15 mouse cellular contexts compared by ENCODE assay signal in the genomic region with DNA sequence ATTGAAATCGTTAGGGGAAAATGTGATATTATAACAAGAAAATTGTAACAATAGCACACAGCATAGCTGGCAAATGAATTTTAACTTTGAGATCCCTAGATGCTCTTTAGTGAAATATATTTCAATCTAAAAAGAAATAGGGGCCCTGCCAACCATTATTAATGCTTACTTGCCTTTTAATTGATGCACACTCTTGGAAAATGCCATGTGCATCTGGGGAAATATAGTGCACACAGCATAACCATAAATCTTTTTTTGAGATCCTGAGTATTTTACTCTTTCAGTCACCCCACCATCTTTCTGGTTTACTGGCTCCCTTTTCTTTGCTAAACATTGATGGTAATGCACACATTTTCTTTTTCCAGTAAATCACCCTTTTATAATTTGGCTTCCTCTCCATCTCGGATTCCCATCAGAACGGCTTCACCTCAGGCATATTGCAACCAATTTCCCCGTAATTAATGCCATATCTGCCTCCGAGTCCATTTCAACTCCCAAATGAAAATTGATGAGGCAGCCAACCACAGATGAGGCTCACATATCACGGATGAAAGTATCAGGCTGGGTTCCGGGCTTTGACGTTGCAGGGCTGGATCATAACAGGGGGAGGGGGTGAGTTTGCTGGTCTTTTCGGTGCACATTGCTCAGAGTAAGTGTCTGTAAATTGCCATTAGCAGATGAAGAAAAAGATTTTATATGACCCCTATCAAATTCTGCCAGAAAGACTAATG. TPM values are rescaled to one million over a fixed set of nuclear protein-coding genes. Genes with fewer than 3 reads are reported as not detected.
DNase-seq lines count a peak whose midpoint lies in the region; ATAC-seq and TF ChIP-seq lines count a peak whose summit lies in the region.
"Had no signal": no experiment of that assay in that cellular context is flagged by ENCODE, and none has a peak within 500 bp of the region (broad histone marks: within the 10 kb centered on the region; RNA-seq: fewer than 3 reads in every experiment).

No protein-coding gene starts in this region.

- no peaks in the 10 kb centered on the region for H3K36me3 ChIP-seq in kidney, embryonic 14.5 days (ENCODE audit: control insufficient read depth, insufficient read depth, low read length)
- no peaks in the 10 kb centered on the region for H3K36me3 ChIP-seq in embryonic facial prominence, embryonic 11.5 days (replicated peaks; ENCODE audit: control insufficient read depth, insufficient read depth, low read depth, low read length)
- no peaks in the 10 kb centered on the region for H3K36me3 ChIP-seq in limb, embryonic 11.5 days (ENCODE audit: control insufficient read depth, insufficient read depth, low read length)
- no peaks in the 10 kb centered on the region for H3K36me3 ChIP-seq in neural tube, embryonic 14.5 days (ENCODE audit: control insufficient read depth, insufficient read depth, low read length)
- H3K36me3 ChIP-seq in thymus, adult 2 months (ENCODE audit: control insufficient read depth, insufficient read depth, low read length), result no peaks in the 10 kb centered on the region
- H3K36me3 ChIP-seq: liver, embryonic 12.5 days had no signal

- no peak for TF ChIP-seq POLR2A in thymus, adult 2 months (IDR thresholded peaks at IDR 0.05; ENCODE audit: control insufficient read depth, extremely low read depth, insufficient read depth, low read length, poor library complexity)

- H3K9me3 ChIP-seq in kidney, embryonic 14.5 days (ENCODE audit: control insufficient read depth, low read length), result no peaks in the 10 kb centered on the region
- no peaks in the 10 kb centered on the region for H3K9me3 ChIP-seq in embryonic facial prominence, embryonic 11.5 days (replicated peaks; ENCODE audit: control insufficient read depth, low read length)
- no peaks in the 10 kb centered on the region for H3K9me3 ChIP-seq in limb, embryonic 11.5 days (ENCODE audit: control insufficient read depth, low read length)
- no peaks in the 10 kb centered on the region for H3K9me3 ChIP-seq in neural tube, embryonic 14.5 days (ENCODE audit: control insufficient read depth, low read length)
- H3K9me3 ChIP-seq: forebrain, embryonic 13.5 days; liver, embryonic 12.5 days had no signal

- no peak for DNase-seq in kidney, adult 9 months
- DNase-seq in embryonic facial prominence, embryonic 11.5 days (ENCODE audit: low spot score), result peak; percentile 84
- DNase-seq in limb, embryonic 11.5 days (ENCODE audit: low spot score), result peak; percentile 55
- no peak for DNase-seq in thymus, adult 2 months
- DNase-seq in spleen, adult 12 weeks (ENCODE audit: low spot score), result no peak
- no peak for DNase-seq in layer of hippocampus, postnatal 25 days (ENCODE audit: extremely low spot score in 1 of 2, low spot score in 1 of 2)
- DNase-seq: cerebellum, adult 9-10 months; kidney, postnatal 4 days had no signal

- no peak overlapping the region for H3K27ac ChIP-seq in kidney, embryonic 14.5 days (ENCODE audit: low read depth, low read length)
- H3K27ac ChIP-seq in embryonic facial prominence, embryonic 11.5 days (replicated peaks; ENCODE audit: low read depth, low read length), result no peak overlapping the region
- no peak overlapping the region for H3K27ac ChIP-seq in limb, embryonic 11.5 days (replicated peaks; ENCODE audit: low read depth, low read length)
- peak overlapping the region; percentile 12; the same call in 1 of the 2 replicates for H3K27ac ChIP-seq in neural tube, embryonic 14.5 days (ENCODE audit: low read depth, low read length)
- H3K27ac ChIP-seq in thymus, adult 2 months (ENCODE audit: control insufficient read depth, insufficient read depth, low read length), result no peak overlapping the region
- H3K27ac ChIP-seq: forebrain, embryonic 13.5 days; liver, embryonic 12.5 days had no signal

- peak overlapping the region; percentile 21 for H3K4me2 ChIP-seq in kidney, embryonic 14.5 days (replicated peaks; ENCODE audit: low read depth, low read length)
- H3K4me2 ChIP-seq in embryonic facial prominence, embryonic 11.5 days (ENCODE audit: low read depth, low read length), result no peak overlapping the region
- no peak overlapping the region for H3K4me2 ChIP-seq in limb, embryonic 11.5 days (ENCODE audit: low read depth, severe bottlenecking)
- no peak overlapping the region for H3K4me2 ChIP-seq in neural tube, embryonic 14.5 days (ENCODE audit: low read depth, low read length)
- H3K4me2 ChIP-seq: forebrain, embryonic 13.5 days; liver, embryonic 12.5 days had no signal

- peak; percentile 71 for ATAC-seq in kidney, embryonic 14.5 days (ENCODE audit: low FRiP score, low TSS enrichment)
- ATAC-seq in embryonic facial prominence, embryonic 11.5 days (replicated peaks; ENCODE audit: insufficient number of reproducible peaks, low FRiP score, low TSS enrichment, low read depth), result peak; percentile 90
- peak; percentile 21; the same call in 1 of the 2 replicates for ATAC-seq in limb, embryonic 11.5 days (ENCODE audit: insufficient number of reproducible peaks, low FRiP score, low TSS enrichment, low read depth)
- peak; percentile 87 for ATAC-seq in neural tube, embryonic 14.5 days (ENCODE audit: low read depth)
- ATAC-seq: forebrain, embryonic 13.5 days; liver, embryonic 12.5 days had no signal

- WGBS in kidney, embryonic 14.5 days, result 20% methylated on average over 9 of the region's 9 CpGs
- 36% methylated on average over 9 of the region's 9 CpGs for WGBS in embryonic facial prominence, embryonic 11.5 days
- 31% methylated on average over 9 of the region's 9 CpGs for WGBS in limb, embryonic 11.5 days
- 29% methylated on average over 9 of the region's 9 CpGs for WGBS in neural tube, embryonic 14.5 days
- 87% methylated on average over 9 of the region's 9 CpGs for WGBS in thymus, adult 2 months

- H3K9ac ChIP-seq in kidney, embryonic 14.5 days (ENCODE audit: low read depth, low read length), result no peak overlapping the region
- H3K9ac ChIP-seq in embryonic facial prominence, embryonic 11.5 days (replicated peaks; ENCODE audit: low read length), result no peak overlapping the region
- no peak overlapping the region for H3K9ac ChIP-seq in limb, embryonic 11.5 days (ENCODE audit: low read length)
- no peak overlapping the region for H3K9ac ChIP-seq in neural tube, embryonic 14.5 days (replicated peaks; ENCODE audit: low read depth, low read length)
- H3K9ac ChIP-seq: forebrain, embryonic 13.5 days; liver, embryonic 12.5 days had no signal

- no peaks in the 10 kb centered on the region for H3K27me3 ChIP-seq in kidney, embryonic 14.5 days (ENCODE audit: control insufficient read depth, insufficient read depth, low read length)
- no peaks in the 10 kb centered on the region for H3K27me3 ChIP-seq in embryonic facial prominence, embryonic 11.5 days (ENCODE audit: control insufficient read depth, insufficient read depth, low read length)
- no peaks in the 10 kb centered on the region for H3K27me3 ChIP-seq in limb, embryonic 11.5 days (ENCODE audit: control insufficient read depth, insufficient read depth, low read length)
- no peaks in the 10 kb centered on the region for H3K27me3 ChIP-seq in neural tube, embryonic 14.5 days (ENCODE audit: control insufficient read depth, insufficient read depth, low read length)
- H3K27me3 ChIP-seq in thymus, adult 2 months (ENCODE audit: control insufficient read depth, insufficient read depth, low read length), result no peaks in the 10 kb centered on the region
- H3K27me3 ChIP-seq: forebrain, embryonic 13.5 days; liver, embryonic 12.5 days had no signal

- peaks cover 8% of the 10 kb centered on the region for H3K4me1 ChIP-seq in kidney, embryonic 14.5 days (ENCODE audit: control insufficient read depth, insufficient read depth, low read length)
- H3K4me1 ChIP-seq in embryonic facial prominence, embryonic 11.5 days (ENCODE audit: control insufficient read depth, insufficient read depth, low read length), result no peaks in the 10 kb centered on the region
- H3K4me1 ChIP-seq in limb, embryonic 11.5 days (ENCODE audit: control insufficient read depth, insufficient read depth, low read length), result no peaks in the 10 kb centered on the region
- H3K4me1 ChIP-seq in neural tube, embryonic 14.5 days (ENCODE audit: control insufficient read depth, insufficient read depth, low read length), result no peaks in the 10 kb centered on the region
- no peaks in the 10 kb centered on the region for H3K4me1 ChIP-seq in thymus, adult 2 months (replicated peaks; ENCODE audit: control insufficient read depth, insufficient read depth, low read length)
- H3K4me1 ChIP-seq: forebrain, embryonic 13.5 days; liver, embryonic 12.5 days; megakaryocyte, embryonic 14.5 days had no signal

- H3K4me3 ChIP-seq in kidney, embryonic 14.5 days (ENCODE audit: low read length), result no peak overlapping the region
- no peak overlapping the region for H3K4me3 ChIP-seq in embryonic facial prominence, embryonic 11.5 days (ENCODE audit: low read depth, low read length)
- H3K4me3 ChIP-seq in limb, embryonic 11.5 days (ENCODE audit: low read depth, low read length), result no peak overlapping the region
- no peak overlapping the region for H3K4me3 ChIP-seq in neural tube, embryonic 14.5 days (ENCODE audit: low read depth, low read length)
- H3K4me3 ChIP-seq in thymus, adult 2 months (ENCODE audit: control insufficient read depth, insufficient read depth, low read length), result no peak overlapping the region
- H3K4me3 ChIP-seq: forebrain, embryonic 13.5 days; liver, embryonic 12.5 days; megakaryocyte, embryonic 14.5 days had no signal

- TF ChIP-seq CTCF in thymus, adult 2 months (IDR thresholded peaks at IDR 0.05; ENCODE audit: borderline replicate concordance, control insufficient read depth, extremely low read depth, insufficient read depth, low read length, poor library complexity), result no peak

RNA-seq across cellular contexts. Expression of gene Fam216b, which starts 28.8 kb away (rescaled TPM):
- not detected in 2 replicates for polyA plus RNA-seq in kidney, embryonic 14.5 days (2014; fragmentation: Nextera tagmentation; extraction: Ambion mirVana)
- not detected in 2 replicates for polyA plus RNA-seq in embryonic facial prominence, embryonic 11.5 days (2014; fragmentation: Nextera tagmentation; extraction: Ambion mirVana)
- not detected in 2 replicates for polyA plus RNA-seq in limb, embryonic 11.5 days (2014; fragmentation: Nextera tagmentation; extraction: Ambion mirVana)
- polyA plus RNA-seq in neural tube, embryonic 14.5 days (2014; fragmentation: Nextera tagmentation; extraction: Ambion mirVana), result 0.35 and 0.72 TPM in 2 replicates
- 0.14 and 0.18 TPM in 2 replicates for polyA plus RNA-seq in thymus, adult 2 months (2012; rRNA removed)
- total RNA-seq in layer of hippocampus, postnatal 25 days (2021), result under 1 TPM; 0.62 to 0.68 TPM
- total RNA-seq: adrenal gland, postnatal 4 days; heart, postnatal 25 days had no signal
- polyA plus RNA-seq: forebrain, embryonic 13.5 days; liver, embryonic 12.5 days had no signal

Comparison
In these comparisons a context has a peak if more than half of its experiments do, and no peak if none do; other contexts are left out.
1. ATAC-seq: peak in every context shown above with its lines; median percentile 90 in embryonic facial prominence, embryonic 11.5 days; 87 in neural tube, embryonic 14.5 days; 71 in kidney, embryonic 14.5 days; 21 in limb, embryonic 11.5 days.
2. DNase-seq: peak in embryonic facial prominence, embryonic 11.5 days (single experiment) and limb, embryonic 11.5 days (single experiment); none in kidney, adult 9 months (single experiment), thymus, adult 2 months (single experiment), spleen, adult 12 weeks (single experiment) and layer of hippocampus, postnatal 25 days (0 of 2).